Mouse (Mus musculus): ENCODE results near the gene Mcl1.
"Not testable (repeated sequence)": the region's sequence is repeated elsewhere in the genome, so short reads cannot be mapped to it uniquely, and the experiment has no call there.

GRCm38 (mm10) chr3:95623991-95624515, 34.5 kb upstream of the Mcl1 start:
- TF ChIP-seq POLR2A (IDR thresholded peaks at IDR 0.05; ENCODE audit: extremely low read depth, insufficient read depth, low read length); CTCF (IDR thresholded peaks at IDR 0.05; ENCODE audit: low read depth, low read length): not testable (repeated sequence)

All from liver, adult 2 months (tissue).